Mouse (Mus musculus) cerebellum, adult 9-10 months (tissue): Measurements from ENCODE around the gene Dcaf6.

Source experiments
- DNase-seq: peaks from one replicate; pipeline ENCODE4 v3.0.0; 2022

Dcaf6 gene

DNA sequence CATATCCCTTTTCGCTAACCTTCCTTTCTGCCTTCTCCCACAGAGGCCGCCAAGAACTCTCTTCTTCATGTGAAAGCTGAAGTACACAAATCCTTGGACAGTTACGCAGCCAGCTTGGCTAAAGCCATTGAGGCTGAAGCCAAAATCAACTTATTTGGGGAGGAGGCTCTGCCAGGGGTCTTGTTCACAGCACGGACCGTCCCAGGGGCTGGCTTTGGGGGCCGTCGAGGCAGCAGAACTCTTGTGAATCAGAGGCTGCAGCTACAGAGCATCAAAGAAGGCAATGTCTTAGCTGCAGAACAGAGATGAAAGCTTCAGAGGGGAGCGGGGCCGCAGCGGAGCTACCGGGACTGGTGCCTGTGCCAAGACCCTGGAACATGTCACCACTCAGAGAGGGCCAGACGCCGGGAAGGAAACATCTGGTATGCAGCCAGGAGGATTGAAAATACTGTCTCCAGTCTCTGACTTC lies 138.8 kb downstream of the Dcaf6 start:
- DNase-seq, result no peak

DNA sequence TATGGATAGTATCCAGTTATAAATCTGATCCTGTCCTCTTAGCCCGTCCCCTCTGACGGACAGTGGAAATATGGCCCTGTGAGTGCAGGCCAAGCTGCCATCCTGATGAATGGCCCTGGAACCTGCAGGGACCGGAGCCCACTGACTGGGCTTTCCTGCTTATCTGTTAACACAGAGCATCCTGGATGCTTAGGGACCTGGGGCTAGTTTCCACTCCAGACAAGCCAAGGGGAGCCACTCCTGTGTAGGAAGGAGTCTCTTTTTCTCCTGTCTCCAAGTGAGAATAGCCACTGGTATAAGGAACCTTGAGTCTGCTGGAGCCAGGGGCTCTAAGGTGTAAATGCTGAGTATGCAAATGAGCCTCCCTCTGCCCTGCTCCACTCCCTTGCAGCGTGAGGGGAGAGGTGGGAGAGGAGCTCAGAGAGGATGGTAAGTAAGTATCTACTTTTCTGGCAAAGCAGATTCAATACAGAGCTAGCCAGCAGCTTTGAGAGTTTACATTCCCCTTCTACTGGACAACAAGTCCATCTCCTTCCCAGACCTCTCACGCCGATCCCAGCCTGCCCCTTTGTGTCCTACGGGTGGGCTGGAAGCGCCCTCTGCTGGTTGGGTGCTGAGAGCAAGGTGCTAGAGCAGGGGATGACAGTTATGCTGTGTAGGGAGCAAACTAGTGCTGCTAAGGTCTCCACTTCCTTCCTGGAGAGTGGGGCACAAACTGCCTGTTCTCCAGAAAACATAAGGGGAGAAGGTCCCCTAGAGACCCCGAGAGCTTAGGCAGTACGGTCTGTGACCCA lies 139.9 kb downstream of the Dcaf6 start:
- DNase-seq, result peak; percentile 63

DNA sequence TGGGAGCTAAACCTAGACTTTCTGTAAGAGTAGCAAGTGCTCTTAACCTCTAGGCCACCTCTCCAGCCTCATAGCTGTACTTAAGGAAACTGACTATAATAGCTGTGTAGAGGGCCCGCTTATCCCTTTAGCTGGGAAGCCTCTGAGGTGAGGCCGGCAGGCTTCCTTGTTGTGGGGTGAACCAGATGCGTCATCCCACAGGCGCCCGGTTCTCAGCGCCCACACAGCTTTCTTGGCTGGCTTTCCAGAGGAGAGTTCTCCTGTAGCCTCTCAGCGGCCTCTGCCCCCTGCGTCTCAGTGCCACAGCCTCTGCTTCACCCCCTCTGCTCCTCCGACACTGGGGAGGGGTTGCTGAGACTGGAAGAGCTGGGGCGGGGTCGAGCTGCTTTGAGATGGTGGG lies 143.9 kb downstream of the Dcaf6 start:
- DNase-seq, result no peak

DNA sequence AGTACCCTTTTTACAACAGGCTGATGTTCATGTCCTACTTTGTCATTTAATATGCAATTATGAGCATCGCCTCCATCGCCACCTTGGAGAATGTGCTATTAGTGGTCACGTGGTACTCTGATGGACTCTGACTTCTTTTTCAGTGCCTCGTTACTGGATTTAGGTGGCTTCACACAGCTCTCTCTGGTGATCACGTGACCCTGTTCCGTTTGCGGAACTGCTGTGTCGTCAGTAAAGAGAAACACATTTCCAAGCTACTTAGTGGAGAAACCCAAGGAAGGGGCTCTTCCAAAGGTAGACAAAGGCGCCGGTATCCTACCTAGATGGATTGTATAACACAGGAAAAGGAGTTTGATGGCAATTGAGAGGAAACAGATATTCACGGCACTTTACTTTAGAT lies 152.1 kb downstream of the Dcaf6 start:
- no peak for DNase-seq

DNA sequence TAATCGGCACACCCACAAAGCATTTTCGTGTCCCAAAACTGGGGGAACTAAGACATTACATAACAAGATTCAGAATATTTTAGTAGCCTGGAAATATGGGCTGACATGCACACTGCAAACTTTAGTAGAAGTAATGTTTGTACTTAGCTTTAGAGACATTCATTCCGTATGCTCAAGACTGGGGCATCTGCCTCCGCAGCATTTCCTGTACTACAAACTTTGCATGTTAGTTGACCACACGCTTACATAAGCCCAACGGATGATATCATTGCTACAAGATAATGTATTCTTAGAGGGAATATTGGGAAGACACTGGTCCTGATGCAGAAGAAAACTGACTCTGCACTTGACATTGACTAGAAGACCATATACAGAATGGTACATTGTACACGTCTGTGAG lies 155.9 kb downstream of the Dcaf6 start:
- DNase-seq, result no peak

DNA sequence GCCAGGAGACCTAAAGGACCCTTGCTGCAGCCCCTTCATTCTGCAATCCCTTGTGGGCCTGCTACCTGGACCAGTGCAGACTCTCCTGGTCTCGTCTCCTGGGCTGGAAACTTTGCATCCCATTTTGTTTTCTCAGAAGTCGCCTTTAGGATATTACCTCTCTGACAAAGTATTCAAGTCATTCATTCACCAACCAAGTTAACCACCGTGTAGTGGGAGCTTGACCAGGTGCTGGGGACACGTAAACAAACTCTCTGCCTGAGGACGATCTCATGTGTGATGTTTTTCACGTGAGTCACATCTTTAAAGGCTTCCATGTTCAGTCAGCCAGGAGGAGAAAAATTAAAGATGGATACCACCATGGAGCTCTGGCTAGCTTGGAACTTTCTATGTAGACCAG lies 157.1 kb downstream of the Dcaf6 start:
- DNase-seq, result no peak

DNA sequence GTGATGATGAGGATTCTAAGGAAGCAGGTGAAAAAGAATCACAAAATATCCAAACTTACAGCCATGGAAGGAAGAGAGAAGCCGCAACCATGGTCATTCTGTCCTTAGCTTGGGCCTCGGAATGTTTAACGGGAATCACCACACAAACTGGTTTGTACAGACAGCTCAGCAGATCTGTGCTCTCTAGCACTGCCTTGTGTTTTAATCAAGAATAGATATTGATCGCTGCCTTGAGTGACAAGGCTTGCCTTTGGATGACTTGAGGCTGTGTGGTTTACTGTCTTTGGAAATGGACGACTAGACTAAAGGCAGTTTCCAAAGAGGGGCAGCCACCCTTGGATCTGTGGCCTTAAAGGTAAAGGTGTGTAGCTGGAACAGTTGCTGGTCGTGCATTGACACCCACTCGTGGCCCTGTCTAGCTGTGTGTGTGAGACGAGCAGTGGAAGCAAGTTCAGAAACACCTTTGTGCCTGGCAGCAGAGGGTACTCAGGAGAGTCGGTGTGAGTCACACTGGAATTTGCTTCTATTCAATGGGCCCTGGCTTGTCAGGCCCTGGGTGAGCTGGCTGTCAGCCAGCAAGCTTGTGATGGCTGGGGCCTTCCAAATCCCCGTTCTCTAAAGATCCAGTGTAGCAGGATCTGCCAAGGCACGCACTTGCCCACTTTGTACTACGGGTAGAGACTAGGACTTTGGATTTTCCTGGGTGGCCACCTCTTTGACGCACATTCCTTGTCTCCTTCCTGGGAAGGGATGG lies 157.6 kb downstream of the Dcaf6 start:
- no peak for DNase-seq

DNA sequence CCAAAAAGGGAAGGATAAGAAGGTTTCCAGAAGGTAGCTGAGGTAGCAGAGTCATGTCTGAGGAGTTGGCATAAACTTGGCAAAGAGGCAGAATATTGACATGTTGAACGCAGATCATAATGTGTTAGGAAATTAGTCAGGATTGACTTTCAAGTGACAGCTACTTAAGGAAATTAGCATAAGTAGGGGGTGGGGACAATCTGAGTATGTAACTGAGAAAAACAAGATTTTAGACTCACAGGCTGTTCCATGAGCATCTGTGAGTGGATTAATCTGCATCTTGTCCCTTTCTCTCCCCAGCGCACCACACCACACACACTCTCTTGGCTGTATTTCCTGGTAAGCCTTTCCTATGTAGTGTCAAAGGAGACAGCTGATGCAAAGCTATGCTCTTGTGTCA lies 158.7 kb downstream of the Dcaf6 start:
- no peak for DNase-seq

DNA sequence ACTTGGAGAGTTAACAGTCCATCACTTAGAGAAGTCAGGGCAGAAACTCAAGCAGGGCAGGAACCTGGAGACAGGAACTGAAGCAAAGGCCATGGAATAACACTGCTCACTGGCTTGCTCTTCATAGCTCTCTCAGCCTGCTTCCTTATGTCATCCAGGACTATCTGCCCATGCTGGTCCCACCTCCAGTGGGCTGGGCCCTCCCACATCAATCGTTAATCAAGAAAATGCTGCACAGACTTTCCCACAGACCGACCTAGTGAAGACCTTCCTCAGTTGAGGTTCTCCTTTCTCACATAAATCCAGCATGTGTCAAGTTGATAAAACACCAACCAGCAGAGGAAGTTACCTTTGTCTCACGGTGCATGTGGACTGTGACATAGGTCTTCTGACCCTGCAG lies 159.2 kb downstream of the Dcaf6 start:
- no peak for DNase-seq

DNA sequence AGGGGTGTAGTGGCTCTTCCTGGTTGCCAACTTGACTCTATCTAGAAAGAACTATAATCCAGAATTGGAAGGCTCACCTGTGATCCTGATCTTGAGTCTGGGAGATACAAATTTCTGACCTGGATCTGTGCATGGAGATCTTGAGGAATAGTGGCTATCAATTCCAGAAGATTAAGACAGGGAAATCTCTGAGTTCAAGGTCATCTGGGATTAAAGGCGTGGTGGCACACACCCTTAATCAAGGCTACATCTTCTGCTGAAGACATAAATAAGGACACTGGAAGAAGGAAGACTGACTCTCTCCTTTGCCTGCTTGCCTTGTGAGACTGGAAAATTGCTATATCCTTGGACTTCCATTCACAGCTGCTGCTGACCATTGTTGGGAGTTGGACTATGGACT lies 164.8 kb downstream of the Dcaf6 start, which contains the start of gene Gpr161:
Gpr161 (plus strand) TSS at position 301 of the 400 bp plus-strand sequence.
- DNase-seq, result no peak

DNA sequence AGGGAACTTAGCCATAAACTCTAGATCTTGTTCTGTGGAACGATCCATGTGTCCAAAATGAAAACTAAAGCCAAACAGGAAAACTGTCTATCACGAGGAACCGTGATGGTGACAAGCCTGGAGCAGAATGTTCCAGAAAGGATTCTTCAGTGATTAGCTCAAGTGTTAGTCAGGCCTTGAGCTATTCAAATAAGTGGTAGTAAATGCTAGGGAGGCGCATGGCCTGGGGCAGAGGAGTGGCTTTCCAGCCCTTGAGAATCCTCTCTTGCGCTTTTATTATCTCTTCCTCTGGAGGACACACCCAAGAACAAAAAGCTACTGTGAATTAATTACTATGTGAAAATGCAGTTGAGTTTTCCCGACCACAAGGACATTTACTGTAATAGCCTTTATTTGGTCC lies 168.7 kb downstream of the Dcaf6 start:
- no peak for DNase-seq

DNA sequence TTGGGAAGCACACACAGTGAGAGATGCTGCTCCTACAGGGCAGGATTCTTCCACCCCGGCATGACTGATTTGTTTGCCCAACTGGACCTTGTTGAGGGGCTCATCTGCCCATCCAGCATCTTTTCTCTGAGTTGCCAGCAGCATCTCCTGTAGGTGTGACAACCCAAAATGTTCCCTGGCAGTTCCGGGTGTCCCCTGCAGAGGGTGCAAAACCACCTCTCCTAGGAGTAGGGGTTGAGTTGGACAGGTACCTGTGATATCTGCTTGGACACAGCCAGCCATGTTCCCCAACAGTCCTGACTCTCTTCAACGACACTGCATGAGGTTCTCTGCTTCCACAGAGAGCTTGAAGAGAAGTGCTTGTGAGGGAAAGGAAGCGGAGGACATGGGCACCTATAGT lies 170.4 kb downstream of the Dcaf6 start:
- DNase-seq, result no peak

DNA sequence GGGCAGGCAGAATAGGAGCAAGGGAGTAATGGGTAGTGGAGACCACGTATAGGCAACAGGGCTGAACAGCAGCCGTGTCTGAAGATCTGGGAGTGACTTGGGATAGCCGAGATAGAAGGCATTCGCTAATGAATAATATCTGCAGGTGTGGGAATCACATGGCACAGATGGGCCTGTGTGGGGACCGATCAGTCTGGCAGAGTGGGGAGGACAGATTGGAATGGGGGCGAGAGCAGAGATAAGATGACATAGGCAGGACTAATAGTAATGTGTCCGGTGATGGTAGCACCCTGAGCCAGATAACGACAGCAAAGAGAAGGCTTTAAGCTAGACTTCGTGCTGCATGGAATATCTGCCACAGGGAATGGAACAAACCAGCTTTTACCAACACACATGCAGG lies 172.1 kb downstream of the Dcaf6 start:
- DNase-seq, result no peak

DNA sequence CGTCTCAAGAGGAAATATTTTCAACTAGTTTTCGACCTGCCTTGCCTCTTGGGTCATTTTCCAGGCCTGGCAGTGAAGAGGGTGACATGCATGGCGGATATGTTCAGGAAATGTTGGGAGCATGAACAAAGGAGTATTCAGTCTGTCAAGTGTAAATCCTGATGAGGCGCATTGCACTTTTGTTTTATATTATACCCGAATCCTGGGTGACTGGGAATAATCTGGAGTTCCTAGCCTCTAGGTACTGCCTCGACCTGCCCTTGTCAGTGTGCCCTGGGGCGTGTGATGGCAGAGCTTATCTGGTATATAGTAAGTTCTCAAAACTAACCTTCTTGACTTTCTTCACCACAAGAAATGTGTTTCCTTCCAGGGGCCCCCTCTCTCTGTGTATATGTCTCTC lies 176.2 kb downstream of the Dcaf6 start:
- DNase-seq, result no peak

DNA sequence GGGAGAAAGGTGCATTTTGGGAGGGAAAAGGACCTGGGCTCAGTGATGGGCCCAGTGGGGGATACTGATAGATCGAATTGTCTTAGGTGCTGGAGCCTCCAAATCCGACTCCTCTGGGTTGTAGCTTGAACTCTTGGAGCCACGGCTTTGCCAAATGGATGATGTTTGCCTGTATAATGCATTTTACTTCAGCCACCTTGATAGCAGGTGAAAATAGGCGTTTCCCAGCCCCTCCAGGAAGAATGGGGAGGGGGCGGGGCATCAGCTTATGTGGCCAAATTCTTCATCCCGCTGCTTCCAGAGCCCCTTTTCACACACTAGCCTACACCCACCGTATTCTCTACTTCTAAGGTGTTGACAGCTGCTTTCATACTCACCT lies 177.3 kb downstream of the Dcaf6 start:
- no peak for DNase-seq

DNA sequence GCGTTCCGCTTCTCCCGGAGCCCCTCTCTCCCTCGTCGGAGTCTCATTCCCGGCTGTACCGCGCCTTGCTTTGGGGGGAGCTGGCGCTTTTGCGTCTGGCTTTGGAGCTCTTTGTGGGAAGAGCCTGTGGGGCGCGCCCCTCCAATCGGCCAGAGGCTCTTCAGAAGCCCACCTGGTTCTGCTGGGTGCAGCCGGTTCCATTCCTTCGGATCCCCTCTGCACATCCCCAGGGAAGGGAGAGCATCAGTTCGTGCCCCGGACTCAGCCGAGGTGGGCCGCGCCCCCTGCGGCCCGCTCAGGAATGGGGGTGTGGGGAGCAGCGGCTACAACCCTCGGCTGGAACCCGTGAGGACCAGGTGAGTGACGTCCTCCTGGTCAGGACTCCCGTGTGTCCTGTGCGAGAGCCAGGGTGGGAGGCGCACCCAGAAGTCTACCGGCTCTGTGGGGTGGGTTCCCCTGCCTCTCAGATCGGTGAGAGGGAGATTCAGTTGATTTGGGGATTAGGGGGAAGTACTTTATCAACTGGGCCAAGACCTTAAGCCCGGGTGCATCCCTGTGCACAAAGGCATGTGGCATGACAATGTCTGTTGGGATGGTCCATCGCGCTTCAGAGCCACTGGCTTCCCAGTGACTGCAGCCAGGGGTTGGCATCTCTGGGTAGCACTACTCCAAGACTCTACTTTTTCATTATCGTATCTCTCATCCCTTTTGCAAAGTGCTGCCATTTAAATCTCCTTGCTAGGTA lies 177.9 kb downstream of the Dcaf6 start:
- no peak for DNase-seq

DNA sequence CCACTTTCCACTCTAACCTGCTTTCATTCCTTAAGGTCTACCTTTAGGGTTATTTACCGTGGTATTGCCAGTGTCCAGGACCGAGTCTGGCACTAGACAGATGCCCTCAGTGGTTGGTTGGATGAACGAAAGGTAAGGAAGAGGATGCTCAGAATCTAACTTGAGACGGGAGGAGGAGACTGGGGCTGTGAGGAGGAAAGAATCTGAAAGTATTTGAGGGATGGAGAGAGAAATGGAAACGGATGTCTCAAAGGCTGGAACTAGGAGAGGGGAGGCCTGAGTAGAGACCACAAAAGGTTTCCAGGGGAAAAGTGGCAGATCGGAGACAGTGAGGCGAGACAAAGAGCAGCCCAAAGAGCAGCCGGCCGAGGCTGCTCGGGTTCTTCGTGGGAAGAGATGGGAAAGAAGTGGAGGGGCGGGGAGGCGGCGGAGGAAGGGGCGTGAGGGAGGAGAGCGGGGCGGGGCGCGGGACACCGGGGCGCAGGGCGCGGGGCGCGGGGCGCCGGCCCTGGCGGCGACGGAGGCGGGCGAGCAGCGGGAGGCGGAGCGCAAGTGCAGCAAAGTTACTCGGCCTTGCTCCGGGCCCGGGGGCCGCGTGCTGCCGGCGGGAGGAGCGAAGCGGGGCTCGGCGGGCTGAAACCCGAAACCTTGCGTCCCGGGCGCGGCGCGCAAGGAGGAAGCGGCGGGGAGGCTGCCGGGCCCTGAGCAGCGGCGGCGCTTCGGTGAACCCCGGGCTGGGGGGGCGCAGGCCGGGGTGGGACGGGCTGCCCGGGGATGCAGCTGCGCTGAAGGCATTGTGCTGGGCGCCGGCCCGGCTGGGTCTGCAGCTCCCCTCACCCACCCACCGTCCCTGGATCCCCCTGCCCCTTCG lies 178.7 kb downstream of the Dcaf6 start:
- no peak for DNase-seq

DNA sequence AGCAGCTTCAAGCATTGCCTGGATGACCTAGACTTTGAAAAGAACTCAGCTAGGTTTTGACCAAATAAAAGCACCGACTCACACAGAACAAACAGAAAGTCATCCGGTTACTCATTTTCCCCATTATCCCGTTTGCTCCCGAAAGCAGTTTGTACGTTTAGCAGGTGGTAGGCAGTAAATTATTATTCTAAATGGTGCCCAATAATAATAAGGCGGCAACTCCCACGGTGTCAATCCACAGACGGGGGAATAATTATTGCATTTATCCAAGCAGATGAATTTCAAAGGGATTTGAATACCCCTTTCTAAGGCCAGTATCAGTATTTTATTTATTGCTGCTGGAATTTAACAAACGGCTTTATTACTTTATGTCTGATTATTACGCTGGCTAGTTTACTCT lies 179.5 kb downstream of the Dcaf6 start:
- DNase-seq, result no peak
